8 mouse cellular contexts compared by ENCODE assay signal in genomic region chr4:132329115-132329834, GRCm38 (mm10). TPM values are rescaled to one million over a fixed set of nuclear protein-coding genes. Genes with fewer than 3 reads are reported as not detected.
DNase-seq lines count a peak whose midpoint lies in the region; ATAC-seq lines count a peak whose summit lies in the region.

Gene Trnau1ap (minus strand): TSS chr4:132329538.

- peak within 1 kb of the TSS; percentile 85 for H3K9ac ChIP-seq in hindbrain, embryonic 11.5 days (ENCODE audit: low read depth, low read length)

- H3K9me3 ChIP-seq in hindbrain, embryonic 11.5 days (ENCODE audit: control insufficient read depth, low read length) = no peaks in the 10 kb centered on the region

- 0 out of 2 replicates have a peak, but pooled peaks cover 3% of the 10 kb centered on the region for H3K4me1 ChIP-seq in hindbrain, embryonic 11.5 days (replicated peaks; ENCODE audit: control insufficient read depth, insufficient read depth, low read length)

- 0 out of 2 replicates have a peak, but pooled peaks cover 5% of the 10 kb centered on the region for H3K36me3 ChIP-seq in hindbrain, embryonic 11.5 days (ENCODE audit: control insufficient read depth, insufficient read depth, low read length)

- under 1% methylated on average over 52 of the region's 52 CpGs for WGBS in hindbrain, embryonic 11.5 days

- H3K27me3 ChIP-seq in hindbrain, embryonic 11.5 days (ENCODE audit: control insufficient read depth, insufficient read depth, low read length) = no peaks in the 10 kb centered on the region

- H3K4me2 ChIP-seq in hindbrain, embryonic 11.5 days (replicated peaks; ENCODE audit: low read depth, low read length) = peak within 1 kb of the TSS; percentile 69

- peak; percentile 98 for DNase-seq in Muller cell, postnatal 12 days (ENCODE audit: inconsistent ontology term)
- peak; percentile 84 for DNase-seq in cerebellum, adult 9-10 months
- peak; percentile 41 to 83 for DNase-seq in frontal cortex, adult 2 months (ENCODE audit: extremely low spot score in 1 of 2, low spot score in 1 of 2)
- peak; percentile 96 for DNase-seq in hindbrain, embryonic 11.5 days (ENCODE audit: low spot score)
- peak; percentile 67 for DNase-seq in layer of hippocampus, postnatal 25 days (ENCODE audit: extremely low spot score in 1 of 2, low spot score in 1 of 2)
- DNase-seq in lung, postnatal 25 days (ENCODE audit: low spot score) = peak; percentile 92
- DNase-seq in retina, embryonic 14.5 days (ENCODE audit: low spot score) = peak; percentile 94
- peak; percentile 93 for DNase-seq in thymus, postnatal 4 days

- peak within 1 kb of the TSS; percentile 51 for H3K4me3 ChIP-seq in hindbrain, embryonic 11.5 days (ENCODE audit: low read depth, low read length)

- ATAC-seq in hindbrain, embryonic 11.5 days (ENCODE audit: low FRiP score) = peak; percentile 96

- H3K27ac ChIP-seq in hindbrain, embryonic 11.5 days (ENCODE audit: low read depth, low read length) = peak within 1 kb of the TSS; percentile 70

RNA-seq across cellular contexts. Expression of gene Trnau1ap, which starts in this region (rescaled TPM):
- 17.4 and 18.4 TPM in 2 replicates for polyA plus RNA-seq in frontal cortex, adult 2 months (2012; rRNA removed)
- polyA plus RNA-seq in hindbrain, embryonic 11.5 days (2014; fragmentation: Nextera tagmentation; extraction: Ambion mirVana) = 85.6 and 87.0 TPM in 2 replicates
- total RNA-seq in layer of hippocampus, postnatal 25 days (2021) = 10 to 100 TPM; 19.6 to 23.2 TPM

Comparison
In these comparisons a context has a peak if more than half of its experiments do, and no peak if none do; other contexts are left out.
1. Peak in every context shown above with its lines: DNase-seq, ATAC-seq, H3K4me3 ChIP-seq and H3K27ac ChIP-seq.